Mouse (Mus musculus) embryo, embryonic 11.5 days (tissue): ENCODE measurements at regions not wholly inside any gene's neighbourhood (a gene's known extent, or its start where the extent isn't known, plus 50 kb on each side); places are given as distances from the start of the nearest gene placed in this dataset.

ENCODE experiments used
- DNase-seq: peaks from one replicate; pipeline ENCODE4 v3.0.0-alpha.2; 2012; ENCODE audit warnings: low read depth, low spot score

GRCm38 (mm10) chr6:111621684-111622480 is 651.7 kb upstream of the Lmcd1 start:
- no peak for DNase-seq

GRCm38 (mm10) chr6:111622481-111623139 is 650.9 kb upstream of the Lmcd1 start:
- DNase-seq = no peak

GRCm38 (mm10) chr6:111623140-111623497 is 650.4 kb upstream of the Lmcd1 start:
- no peak for DNase-seq

- no peak for DNase-seq
Measured at GRCm38 (mm10) chr6:111625501-111625900, 648.1 kb upstream of the Lmcd1 start.

GRCm38 (mm10) chr6:111652736-111653135 is 620.8 kb upstream of the Lmcd1 start:
- DNase-seq = no peak

- DNase-seq = no peak
Measured at GRCm38 (mm10) chr6:111659957-111660356, 613.6 kb upstream of the Lmcd1 start.

- no peak for DNase-seq
Measured at GRCm38 (mm10) chr6:111664603-111665002, 609.0 kb upstream of the Lmcd1 start.

GRCm38 (mm10) chr6:111684911-111685310 is 588.6 kb upstream of the Lmcd1 start:
- no peak for DNase-seq

GRCm38 (mm10) chr6:111702864-111703263 is 570.7 kb upstream of the Lmcd1 start:
- no peak for DNase-seq

- no peak for DNase-seq
Measured at GRCm38 (mm10) chr6:111708277-111708676, 565.3 kb upstream of the Lmcd1 start.

- no peak for DNase-seq
Measured at GRCm38 (mm10) chr6:111725969-111726368, 547.6 kb upstream of the Lmcd1 start.

- DNase-seq = no peak
Measured at GRCm38 (mm10) chr6:111730381-111730780, 543.2 kb upstream of the Lmcd1 start.

- DNase-seq = no peak
Measured at GRCm38 (mm10) chr6:111733926-111734325, 539.6 kb upstream of the Lmcd1 start.

GRCm38 (mm10) chr6:111738983-111739382 is 534.6 kb upstream of the Lmcd1 start:
- no peak for DNase-seq

GRCm38 (mm10) chr6:111781710-111782481 is 491.7 kb upstream of the Lmcd1 start:
- DNase-seq = no peak

GRCm38 (mm10) chr6:111808611-111809010 is 464.9 kb upstream of the Lmcd1 start:
- no peak for DNase-seq

- DNase-seq = no peak
Measured at GRCm38 (mm10) chr6:111813982-111814603, 459.5 kb upstream of the Lmcd1 start.

- DNase-seq = no peak
Measured at GRCm38 (mm10) chr6:111815150-111815549, 458.4 kb upstream of the Lmcd1 start.

GRCm38 (mm10) chr6:111820265-111820664 is 453.3 kb upstream of the Lmcd1 start:
- DNase-seq = no peak

GRCm38 (mm10) chr6:111844321-111844835 is 429.2 kb upstream of the Lmcd1 start:
- DNase-seq = no peak

GRCm38 (mm10) chr6:111866101-111866598 is 407.4 kb upstream of the Lmcd1 start:
- DNase-seq = no peak

- DNase-seq = no peak
Measured at GRCm38 (mm10) chr6:111882557-111882956, 391.0 kb upstream of the Lmcd1 start.
